Mouse (Mus musculus): ENCODE data around the gene Tmem107.

Gene Tmem107

DNA sequence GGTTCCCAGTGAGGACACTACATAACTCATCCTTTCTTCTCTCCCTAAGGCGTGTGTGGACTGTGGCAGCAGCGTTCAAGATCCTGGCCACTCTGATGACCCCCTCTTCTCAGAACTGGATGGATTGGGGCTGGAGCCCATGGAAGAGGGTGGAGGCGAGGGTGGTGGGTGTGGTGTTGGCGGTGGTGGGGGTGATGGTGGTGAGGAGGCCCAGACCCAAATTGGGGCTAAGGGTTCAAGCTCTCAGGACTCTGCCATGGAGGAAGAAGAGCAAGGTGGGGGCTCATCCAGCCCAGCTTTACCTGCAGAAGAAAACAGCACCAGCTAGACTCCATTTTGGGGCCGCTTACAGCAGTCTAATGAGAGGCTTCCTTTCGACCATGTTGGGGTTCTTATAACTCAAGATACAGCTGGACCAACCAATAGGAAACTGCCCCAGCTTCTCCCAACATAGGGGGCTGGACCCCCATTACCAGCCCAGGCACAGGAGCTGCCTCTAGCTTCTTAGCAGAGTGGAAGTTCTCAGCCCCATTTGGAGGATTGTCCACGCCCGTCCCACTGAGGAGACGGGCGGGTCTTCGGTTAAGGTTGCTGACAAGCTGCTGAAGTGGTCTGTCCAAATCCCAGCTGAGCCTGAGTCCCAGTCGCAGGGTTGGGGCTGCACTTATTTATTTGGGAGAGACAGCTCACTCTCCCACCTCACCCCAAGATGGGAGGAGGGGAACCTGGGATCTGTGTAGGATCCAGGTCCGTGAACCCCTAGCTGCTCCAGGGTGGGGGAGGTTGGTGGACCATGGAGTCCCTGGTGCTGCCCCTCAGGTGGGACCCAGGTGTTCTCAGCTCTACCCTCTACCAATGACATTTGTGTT is 38.7 kb downstream of the Tmem107 start:
- no peak for DNase-seq

DNA sequence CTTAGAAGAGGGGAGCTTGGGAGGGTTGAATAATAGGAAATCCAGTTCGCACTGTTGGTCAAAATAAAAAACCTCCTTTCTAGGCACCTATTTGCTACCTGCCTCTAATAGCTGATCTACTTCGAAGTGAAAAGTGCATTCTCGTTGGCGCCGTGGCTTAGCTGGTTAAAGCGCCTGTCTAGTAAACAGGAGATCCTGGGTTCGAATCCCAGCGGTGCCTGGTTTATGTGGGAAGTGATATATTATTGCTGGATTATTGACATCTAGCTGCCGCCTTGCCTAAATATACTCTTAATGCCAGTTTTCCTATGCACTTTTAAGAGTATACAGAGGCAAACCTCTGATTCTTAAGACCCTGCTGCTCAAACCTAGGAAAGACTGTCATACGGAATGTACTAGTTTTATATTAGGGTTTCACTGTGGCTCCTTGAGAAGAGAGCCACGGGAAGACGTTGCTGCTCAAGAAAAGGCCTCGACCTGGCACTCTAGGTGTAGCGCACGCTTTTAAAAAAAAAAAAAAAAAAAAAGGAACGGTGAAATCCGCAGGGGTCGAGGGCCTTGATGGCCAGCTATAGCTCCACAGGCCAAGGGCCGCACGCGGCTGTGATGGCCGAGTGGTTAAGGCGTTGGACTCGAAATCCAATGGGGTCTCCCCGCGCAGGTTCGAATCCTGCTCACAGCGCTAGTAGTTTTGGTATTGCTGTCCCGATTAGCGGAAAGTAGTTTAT is 39.9 kb downstream of the Tmem107 start:
- DNase-seq: peak; percentile 82

DNA sequence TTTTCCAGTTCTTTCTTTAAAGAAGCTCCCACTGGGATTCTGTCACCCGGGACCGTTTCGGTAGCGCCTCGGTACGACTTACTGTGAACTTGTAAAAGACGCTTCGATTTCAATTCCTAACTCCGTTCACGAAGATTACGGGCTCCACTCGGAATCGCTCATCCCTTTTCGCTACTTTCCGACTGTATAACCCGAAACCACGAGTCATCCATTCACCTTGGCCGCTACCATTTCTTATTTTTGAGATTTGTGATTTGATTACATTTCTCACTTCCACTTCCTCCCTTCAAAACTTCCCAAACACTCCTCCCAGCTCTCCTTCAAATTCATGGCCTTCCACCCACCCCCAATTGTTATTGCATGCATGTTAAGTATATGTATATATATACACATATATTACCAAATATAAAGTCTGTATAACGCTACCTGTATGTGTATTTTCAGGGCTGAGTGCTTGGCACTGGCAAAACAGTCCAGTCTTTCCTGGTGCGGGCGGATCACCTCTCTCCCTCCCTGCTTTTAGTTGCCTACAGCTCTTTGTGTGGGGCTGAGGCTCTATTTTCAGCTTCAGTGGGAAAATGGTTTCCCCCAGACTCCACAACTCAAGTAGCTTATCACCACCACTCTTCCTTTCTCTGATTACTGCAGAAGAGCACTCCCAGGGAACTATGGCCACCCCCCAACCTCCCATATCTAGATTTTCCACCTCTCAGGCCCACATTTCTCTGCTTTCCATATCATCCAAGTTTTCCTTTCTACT is 40.6 kb downstream of the Tmem107 start:
- DNase-seq: no peak

DNA sequence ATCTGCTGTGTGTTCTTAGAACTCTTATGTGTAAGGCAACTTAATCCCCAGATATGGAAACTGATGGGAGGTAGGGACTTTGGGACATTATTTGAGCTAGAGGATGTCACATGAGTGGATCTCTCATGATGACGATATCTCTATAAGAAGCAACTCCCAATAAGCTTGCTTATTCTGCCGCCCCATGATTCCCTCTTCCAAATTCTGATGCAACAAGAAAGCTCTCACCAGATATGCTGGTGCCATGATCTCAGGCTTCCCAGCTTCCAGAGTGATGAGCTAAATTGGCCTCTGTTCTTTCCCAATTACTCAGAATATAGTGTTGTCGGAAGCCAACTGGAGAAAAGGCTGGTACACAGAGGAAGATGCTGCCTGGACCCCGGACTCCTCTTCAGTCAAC is 41.3 kb downstream of the Tmem107 start:
- peak; percentile 60 for DNase-seq

DNA sequence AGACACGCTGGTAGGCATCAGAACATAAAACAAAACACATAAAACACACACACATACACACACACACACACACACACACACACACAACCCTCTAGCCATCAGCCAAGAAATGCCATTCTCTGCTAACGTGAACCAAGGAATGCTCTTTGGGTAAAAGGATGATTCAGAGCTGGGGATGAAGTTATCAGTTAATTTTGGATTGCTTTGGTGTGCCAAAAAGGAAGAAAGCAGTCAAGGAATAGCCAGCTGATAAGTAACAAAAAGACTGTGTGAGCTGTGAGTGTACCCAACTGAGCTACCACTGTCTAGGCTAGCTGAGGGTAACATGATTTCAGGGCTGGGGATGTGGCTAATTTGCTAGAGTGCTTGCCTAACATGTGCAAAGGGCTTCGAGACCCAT is 43.4 kb downstream of the Tmem107 start:
- DNase-seq: no peak

DNA sequence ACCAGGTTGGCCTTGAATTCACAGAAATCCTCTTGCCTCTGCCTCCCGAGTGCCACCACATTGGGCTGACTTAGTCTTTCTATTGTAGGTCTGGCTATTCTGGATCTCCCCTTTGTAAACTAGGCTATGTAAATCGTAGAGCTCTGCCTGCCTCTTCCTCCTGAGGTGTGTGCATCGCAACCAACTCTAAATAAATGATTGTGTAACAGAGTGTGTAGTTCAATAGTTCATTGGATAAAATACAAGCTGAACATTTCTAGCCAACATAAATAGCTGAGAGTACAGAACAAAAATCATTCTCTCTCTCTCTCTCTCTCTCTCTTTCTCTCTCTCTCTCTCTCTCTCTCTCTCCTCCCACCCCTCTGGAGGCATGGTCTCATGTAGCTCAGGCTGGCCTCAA is 44.0 kb downstream of the Tmem107 start:
- no peak for DNase-seq

DNA sequence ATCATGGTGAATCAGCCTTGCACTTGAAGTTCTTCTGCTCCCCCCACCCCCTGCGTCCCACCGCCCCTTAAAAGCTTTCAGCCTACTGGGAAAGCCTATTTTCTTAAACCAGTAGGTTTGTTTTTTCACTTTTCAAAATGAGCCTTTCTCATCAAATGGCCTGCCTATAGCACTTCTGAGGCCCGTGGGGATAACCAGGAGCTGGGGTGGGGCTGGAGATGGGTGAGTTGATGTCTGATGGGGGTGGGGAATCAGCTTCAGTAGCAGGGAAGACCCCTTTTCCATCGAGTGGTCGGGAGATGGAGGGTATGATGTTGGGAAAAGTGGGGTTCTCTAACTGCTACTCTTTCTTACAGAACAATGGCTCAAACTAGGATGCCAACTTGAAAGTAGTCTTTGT is 46.2 kb downstream of the Tmem107 start:
- no peak for DNase-seq

DNA sequence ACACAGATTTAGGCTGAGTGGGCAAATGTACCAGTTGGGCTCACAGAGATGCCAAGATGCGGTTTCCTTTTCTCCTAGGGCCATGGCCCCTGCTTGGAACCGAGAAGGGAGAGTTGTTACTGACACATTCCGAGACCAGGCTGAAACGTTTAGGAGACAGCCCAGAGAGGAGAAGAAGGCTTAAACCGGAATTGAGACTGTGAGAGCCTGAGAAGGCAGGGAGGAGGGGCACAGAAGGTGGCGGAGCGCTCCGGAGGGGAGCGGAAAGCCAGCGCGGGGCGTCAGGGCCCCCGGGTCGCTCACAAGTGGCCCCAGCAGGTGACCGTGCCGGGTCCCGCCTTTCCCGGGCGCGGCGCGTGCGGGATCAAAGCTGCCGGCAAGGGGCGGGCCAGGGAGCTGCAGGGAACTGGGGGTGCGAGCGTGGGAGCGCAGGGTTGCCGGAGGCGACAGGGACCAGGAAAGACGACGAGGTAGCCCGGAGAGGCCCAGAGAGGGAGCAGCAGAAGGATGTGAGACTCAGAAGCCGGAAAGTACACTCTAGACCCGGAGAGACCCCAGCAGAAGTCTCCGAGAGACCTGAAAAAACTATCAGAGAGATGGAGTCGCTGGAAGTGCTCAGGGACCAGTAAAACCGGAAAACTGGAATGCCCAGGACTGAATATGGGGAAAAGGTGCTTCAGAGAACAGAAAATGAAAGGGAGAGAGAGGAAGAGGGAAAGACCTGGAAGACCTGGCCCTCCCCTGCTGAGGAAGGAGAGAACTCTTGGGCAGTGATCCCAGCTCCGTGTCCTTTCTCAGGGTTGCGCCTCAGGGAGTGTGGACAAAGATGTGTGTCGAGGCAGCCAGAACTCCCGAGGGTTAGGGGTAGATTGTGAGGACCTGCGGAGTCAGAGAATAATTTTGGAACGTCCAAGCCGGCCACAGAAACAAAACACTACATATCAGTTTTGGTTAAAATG is 47.4 kb downstream of the Tmem107 start:
- DNase-seq: peak; percentile 64

DNA sequence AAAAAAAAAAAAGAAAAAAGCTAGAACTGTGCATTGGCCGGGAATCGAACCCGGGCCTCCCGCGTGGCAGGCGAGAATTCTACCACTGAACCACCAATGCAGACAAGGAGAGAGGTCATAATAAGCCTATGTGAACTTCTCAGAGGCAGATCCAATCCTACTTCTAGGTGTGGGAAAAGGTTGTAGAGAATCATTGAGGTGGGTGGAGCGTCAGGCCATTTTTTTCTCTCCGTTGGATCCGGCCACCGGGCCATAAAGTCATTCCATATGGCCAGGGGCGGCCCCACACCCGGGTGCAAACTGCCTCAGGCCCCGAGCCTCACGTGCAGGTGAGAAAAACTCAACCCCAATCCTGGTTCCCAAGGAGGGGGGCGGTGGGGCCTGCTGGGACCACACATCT is 48.2 kb downstream of the Tmem107 start:
- DNase-seq: peak; percentile 85

DNA sequence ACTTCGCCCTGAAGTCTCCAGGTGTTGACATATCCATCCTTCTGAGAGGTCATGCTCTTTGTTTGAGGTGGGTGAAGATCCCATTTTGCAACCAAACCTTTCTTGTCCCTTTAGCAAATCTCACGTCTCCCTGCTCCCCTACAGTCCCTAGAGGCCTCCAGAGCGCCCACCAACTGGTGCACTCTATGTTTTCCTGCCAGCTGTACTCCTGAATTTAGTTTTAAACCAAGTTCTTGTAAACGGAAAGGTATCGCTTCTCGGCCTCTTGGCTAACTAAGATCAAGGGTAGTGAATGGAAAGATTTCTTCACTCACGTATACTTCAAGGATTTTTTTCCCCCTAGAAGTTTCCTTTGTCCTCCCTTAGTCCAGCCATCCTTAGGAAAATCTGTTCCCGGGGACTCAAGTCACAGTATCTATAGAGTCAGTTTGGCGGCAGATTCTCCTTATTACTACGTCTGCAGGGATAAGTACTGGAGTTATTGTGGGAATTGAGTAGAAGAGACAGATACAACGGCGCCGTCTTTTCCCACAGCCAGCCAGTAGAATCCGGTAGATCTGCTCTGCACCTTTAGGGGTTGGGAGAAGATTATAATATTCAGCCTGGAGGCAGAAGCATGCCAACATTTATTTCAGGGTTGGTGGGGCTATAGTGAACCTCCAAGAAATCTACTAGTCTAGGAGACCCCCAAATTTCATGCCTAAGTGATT is 49.0 kb downstream of the Tmem107 start:
- DNase-seq: no peak

DNA sequence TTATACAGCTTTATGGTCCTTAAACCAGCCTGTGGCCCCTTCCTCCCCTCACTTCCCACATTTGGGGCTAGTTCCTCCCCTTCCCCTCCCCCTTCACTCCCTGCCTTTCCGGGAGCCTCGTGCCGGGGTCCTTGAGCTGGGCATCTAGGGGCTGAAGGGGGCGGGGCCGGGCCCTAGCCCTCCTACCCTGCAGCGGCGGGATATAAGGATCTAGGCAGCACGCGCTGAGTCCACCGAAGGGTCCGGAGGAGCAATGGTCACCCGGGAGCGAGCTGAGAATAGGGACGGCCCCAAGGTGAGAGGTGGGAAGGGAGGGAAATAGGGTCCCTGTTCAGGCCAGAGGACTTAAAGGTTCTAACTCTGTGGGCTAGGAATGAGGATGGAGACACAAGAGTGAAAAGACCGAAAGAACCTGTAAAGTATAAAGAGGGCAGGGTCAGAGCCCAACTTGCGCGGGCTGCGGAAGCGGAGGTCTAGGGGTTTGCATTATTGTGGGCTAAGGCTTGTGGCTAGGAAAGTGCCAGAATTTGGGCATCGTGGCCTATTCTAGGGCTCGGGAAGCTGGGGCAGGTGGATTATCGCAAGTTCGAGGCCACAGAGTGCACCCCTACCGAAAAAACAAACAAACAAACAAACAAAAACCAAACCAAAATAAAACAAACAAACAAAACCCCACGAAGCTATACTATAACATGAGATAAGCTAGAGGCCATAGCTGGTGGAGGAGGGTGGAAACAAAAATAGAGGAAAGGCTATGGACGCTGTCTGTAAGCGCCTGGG is 49.8 kb downstream of the Tmem107 start, which contains the start of gene Hes7:
Gene Hes7, plus strand, starts transcription at position 184 of the 780 bp plus-strand sequence.
- DNase-seq: no peak

DNA sequence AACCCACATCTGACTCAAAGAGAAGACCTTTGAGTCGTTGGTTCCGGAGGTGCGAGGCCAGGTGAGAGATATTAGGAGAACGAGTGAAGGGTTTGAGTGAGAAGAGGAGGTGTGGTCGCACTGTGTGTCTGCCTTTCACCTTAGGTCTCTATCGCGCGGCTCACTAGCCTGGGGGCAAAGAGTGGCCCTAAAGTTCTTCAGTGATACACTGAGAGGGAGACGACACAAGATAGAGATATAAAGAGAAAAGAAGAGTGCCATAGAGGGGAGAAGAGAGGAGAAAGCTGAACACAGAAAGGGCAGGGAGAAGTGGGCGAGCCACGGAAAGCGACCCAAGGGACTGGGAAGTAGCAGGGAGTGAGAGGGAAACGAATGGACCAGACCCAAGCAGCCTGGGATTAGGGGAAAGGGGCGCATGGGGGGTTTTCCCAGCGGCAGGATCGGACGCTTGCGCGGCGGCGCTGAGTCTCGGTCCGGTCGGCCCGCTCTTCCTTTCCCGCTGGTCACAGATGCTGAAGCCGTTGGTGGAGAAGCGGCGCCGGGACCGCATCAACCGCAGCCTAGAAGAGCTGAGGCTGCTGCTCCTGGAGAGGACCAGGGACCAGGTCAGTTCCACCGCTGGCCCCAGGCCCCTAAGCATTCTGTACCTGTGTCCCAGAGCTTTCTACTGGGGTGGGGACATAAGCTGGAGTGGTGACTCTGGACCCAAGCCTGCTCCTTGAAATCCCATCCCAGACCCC is 50.6 kb downstream of the Tmem107 start:
- no peak for DNase-seq

DNA sequence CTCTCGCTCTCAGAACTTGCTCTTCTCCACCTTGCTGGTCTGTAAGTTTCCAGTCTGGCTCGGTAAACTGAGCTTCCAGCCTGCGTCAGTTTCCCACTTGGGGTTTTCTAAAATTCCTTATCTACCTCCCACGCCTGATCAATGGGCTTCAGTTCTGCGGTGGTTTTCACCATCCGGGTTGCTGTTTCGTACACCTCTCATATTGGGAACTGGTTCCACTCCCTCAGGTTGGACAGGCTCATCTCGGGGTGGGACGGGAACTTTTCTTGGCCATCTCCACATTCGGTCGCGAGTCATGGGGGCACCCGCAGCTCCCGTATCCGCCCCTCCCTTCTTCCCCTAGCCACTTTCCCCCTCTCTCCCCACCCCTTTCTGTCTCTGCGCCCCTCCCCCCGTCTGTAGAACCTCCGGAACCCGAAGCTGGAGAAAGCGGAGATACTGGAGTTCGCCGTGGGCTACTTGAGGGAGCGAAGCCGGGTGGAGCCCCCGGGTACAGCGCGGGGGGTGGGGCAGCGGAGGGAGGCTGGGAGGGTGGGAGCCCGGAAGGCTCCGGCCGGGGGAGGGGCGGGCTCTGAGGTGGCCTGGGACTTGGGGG is 51.2 kb downstream of the Tmem107 start:
- DNase-seq: no peak

DNA sequence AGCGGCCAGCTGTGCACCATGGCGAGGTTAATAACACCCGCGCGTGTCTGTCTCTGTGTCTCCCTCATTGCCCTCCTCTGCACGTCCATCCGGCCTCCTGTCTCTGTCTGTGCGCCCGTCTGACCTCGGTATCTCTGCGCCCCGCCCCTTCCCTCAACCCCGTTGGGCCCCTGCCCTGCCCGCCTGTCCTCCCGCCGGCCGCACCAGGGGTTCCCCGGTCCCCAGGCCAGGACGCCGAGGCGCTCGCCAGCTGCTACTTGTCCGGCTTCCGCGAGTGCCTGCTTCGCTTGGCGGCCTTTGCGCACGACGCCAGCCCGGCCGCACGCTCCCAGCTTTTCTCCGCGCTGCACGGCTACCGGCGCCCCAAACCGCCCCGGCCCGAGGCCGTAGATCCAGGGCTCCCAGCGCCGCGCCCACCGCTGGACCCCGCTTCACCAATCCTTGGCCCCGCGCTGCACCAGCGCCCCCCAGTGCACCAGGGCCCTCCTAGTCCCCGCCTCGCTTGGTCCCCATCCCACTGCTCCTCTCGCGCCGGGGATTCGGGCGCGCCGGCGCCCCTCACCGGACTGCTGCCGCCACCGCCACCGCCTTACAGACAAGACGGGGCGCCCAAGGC is 51.8 kb downstream of the Tmem107 start, which contains the start of gene 9130213A22Rik:
Gene 9130213A22Rik, minus strand, starts transcription at position 254 of the 616 bp plus-strand sequence.
- DNase-seq: peak; percentile 90

Measured in right cerebral cortex, adult 18-20 months (tissue).